In the genomic region with DNA sequence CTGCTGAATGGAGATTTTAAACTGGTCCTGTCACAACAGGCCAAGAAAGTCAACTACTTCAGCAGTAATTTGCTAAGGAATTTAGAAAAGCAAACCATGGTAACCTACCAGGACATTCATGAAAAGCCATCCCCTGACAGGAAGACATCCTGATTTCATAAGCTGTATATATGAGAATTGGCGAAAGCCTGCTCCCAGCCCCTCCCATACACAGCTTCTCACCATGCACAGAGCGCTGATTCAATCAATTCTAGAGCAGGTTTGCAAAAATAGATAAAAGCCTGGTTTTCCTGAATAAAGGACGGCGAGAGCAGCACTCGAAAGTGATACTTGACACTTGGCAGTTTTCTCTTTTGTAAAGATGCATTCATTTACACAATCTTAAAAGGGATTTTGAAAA, we compare ENCODE assay signal across 12 mouse cellular contexts.
"Had no signal": no experiment of that assay in that cellular context is flagged by ENCODE, and none has a peak within 500 bp of the region (broad histone marks: within the 10 kb centered on the region; RNA-seq: fewer than 3 reads in every experiment).

No protein-coding gene starts in this region.

- H3K27ac ChIP-seq: kidney, embryonic 15.5 days; limb, embryonic 15.5 days; liver, embryonic 12.5 days; midbrain, embryonic 12.5 days; stomach, embryonic 15.5 days had no signal

- DNase-seq: kidney, postnatal 14 days; lung, embryonic 14.5 days; lung, postnatal 10 days; lung, postnatal 4 days; right cerebral cortex, postnatal 14 days; thymus, adult 2 months; thymus, postnatal 25 days had no signal

- ATAC-seq: liver, embryonic 12.5 days had no signal

- H3K4me2 ChIP-seq: kidney, embryonic 15.5 days; limb, embryonic 15.5 days; liver, embryonic 12.5 days; lung, embryonic 14.5 days; midbrain, embryonic 12.5 days; stomach, embryonic 15.5 days had no signal

- H3K9ac ChIP-seq: kidney, embryonic 15.5 days; limb, embryonic 15.5 days; liver, embryonic 12.5 days; lung, embryonic 14.5 days; midbrain, embryonic 12.5 days; stomach, embryonic 15.5 days had no signal

- H3K36me3 ChIP-seq: kidney, embryonic 15.5 days; limb, embryonic 15.5 days; liver, embryonic 12.5 days; midbrain, embryonic 12.5 days; stomach, embryonic 15.5 days had no signal

- H3K27me3 ChIP-seq: kidney, embryonic 15.5 days; limb, embryonic 15.5 days; liver, embryonic 12.5 days; midbrain, embryonic 12.5 days; stomach, embryonic 15.5 days had no signal

- H3K4me1 ChIP-seq: kidney, embryonic 15.5 days; limb, embryonic 15.5 days; liver, embryonic 12.5 days; midbrain, embryonic 12.5 days; stomach, embryonic 15.5 days had no signal

- H3K4me3 ChIP-seq: kidney, embryonic 15.5 days; limb, embryonic 15.5 days; liver, embryonic 12.5 days; midbrain, embryonic 12.5 days; stomach, embryonic 15.5 days had no signal

- H3K9me3 ChIP-seq: kidney, embryonic 15.5 days; limb, embryonic 15.5 days; liver, embryonic 12.5 days; midbrain, embryonic 12.5 days; stomach, embryonic 15.5 days had no signal
